Mouse (Mus musculus) limb, embryonic 13.5 days (tissue): ENCODE measurements around the gene Blcap. TPM values are rescaled to one million over a fixed set of nuclear protein-coding genes. Genes with fewer than 3 reads are reported as not detected.
"Not testable (repeated sequence)": the region's sequence is repeated elsewhere in the genome, so short reads cannot be mapped to it uniquely, and the experiment has no call there.

ENCODE experiments used
- ATAC-seq: fragments of 200-750 bp; cut with Nextera tagmentation; 2 replicates; pipeline ENCODE4 v1.8.0; 2017; ENCODE audit warnings: low read depth, moderate number of reproducible peaks, moderate TSS enrichment; ENCODE audit not compliant: low FRiP score
- H3K27ac ChIP-seq: fragments of 300-500 bp; sonication (generic); 2 replicates; pipeline ENCODE4 v1.5.1; 2015; ENCODE audit warnings: inconsistent platforms, mild to moderate bottlenecking, moderate library complexity
- H3K27me3 ChIP-seq: fragments of 300-500 bp; sonication (generic); 2 replicates; pipeline ENCODE4 v1.6.1; 2015; ENCODE audit warnings: mild to moderate bottlenecking, inconsistent platforms
- H3K36me3 ChIP-seq: fragments of 300-500 bp; sonication (generic); 2 replicates; pipeline ENCODE4 v1.6.1; 2015; ENCODE audit warnings: inconsistent platforms, mild to moderate bottlenecking, moderate library complexity
- H3K4me1 ChIP-seq: fragments of 300-500 bp; sonication (generic); 2 replicates; pipeline ENCODE4 v1.6.1; 2015; ENCODE audit warnings: inconsistent platforms
- H3K4me2 ChIP-seq: fragments of 300-500 bp; sonication (generic); replicated peaks from 2 replicates; pipeline ENCODE4 v1.6.1; 2015; ENCODE audit warnings: inconsistent platforms, mild to moderate bottlenecking, moderate library complexity
- H3K4me3 ChIP-seq: fragments of 300-500 bp; sonication (generic); 2 replicates; pipeline ENCODE4 v1.5.1; 2015; ENCODE audit warnings: moderate library complexity, mild to moderate bottlenecking, inconsistent platforms
- H3K9ac ChIP-seq: fragments of 300-500 bp; sonication (generic); 2 replicates; pipeline ENCODE4 v1.6.1; 2015; ENCODE audit warnings: mild to moderate bottlenecking, inconsistent platforms
- H3K9me3 ChIP-seq: fragments of 300-500 bp; sonication (generic); 2 replicates; pipeline ENCODE4 v1.6.1; 2016; ENCODE audit warnings: inconsistent platforms
- WGBS: fragments of 180-500 bp; shearing (Covaris S2); methylation state at CpG from one replicate; pipeline ENCODE4 v1.1.7; 2015; 5-methylcytosine and 5-hydroxymethylcytosine counted together
- polyA plus RNA-seq: library from polyadenylated mRNA; unstranded; fragments of >200 nt; fragmentation: Nextera tagmentation; extraction: Ambion mirVana; gene quantifications from 2 replicates; pipeline ENCODE4 v1.2.1, GENCODE M21; 2015

Gene Blcap
- polyA plus RNA-seq = 71.0 and 71.6 TPM in 2 replicates

DNA sequence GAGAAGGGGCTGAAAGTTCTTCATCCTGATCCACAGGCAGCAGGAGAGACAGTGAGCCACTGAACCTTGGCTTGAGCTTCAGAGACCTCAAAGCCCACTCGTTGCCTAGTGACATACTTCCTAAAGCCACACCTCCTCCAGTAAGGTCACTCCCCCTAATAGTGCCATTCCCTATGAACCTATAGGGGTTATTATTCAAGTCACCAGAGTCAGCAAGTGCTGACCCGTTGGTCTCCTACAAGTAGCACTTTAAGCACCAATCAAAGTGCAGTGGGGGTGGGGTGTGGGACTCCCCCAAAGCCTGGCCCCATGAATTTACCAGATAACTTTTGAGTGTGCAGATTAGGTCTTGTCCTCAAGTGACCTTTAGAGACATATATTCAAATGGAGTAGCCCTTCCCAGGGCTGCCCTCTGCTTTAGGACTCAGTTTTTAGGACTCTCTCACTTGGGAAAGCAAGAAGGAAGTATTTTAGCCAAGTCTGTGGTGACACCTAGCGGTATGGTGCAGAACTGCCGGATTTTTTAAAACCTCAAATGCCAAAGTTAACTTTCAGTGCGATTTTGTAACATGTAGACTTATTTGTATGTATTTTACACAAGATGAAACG, at the start of gene Blcap:
TSS of gene Blcap (minus strand) at position 51 of the 609 bp plus-strand sequence.
- Histone ChIP-seq H3K4me1 (peaks cover 13% of the 10 kb centered on the region), H3K4me3 (no peak within 1 kb of the TSS), H3K36me3 (no peaks in the 10 kb centered on the region), H3K27me3 (no peaks in the 10 kb centered on the region), H3K27ac (no peak within 1 kb of the TSS), H3K9me3 (no peaks in the 10 kb centered on the region), H3K4me2 (no peak within 1 kb of the TSS), H3K9ac (peak within 1 kb of the TSS; percentile 19; the same call in 1 of the 2 replicates)
- peak; percentile 44; the same call in 1 of the 2 replicates for ATAC-seq
- 5% methylated on average over 6 of the region's 6 CpGs for WGBS

DNA sequence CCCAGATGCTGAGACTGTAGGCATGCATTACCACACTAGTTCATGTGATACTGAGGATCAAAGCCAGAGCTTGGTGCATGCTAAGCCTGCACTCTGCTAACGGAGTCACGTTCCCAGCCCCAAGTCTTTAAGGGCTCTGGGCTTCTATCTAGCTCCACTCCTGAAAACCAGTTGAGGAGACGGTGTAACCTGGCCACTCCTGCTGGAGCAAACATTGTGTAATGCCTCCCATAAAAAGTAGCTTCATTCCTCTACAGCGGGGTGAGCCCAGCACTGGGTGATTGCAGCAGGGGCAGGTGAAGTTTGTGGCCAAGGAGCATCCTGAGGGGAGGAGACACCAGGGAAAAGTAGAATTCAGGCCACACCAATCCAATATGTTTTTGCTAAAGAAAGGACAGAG, 47.3 kb upstream of the Blcap start:
- 77% methylated on average over 4 of the region's 4 CpGs for WGBS
- no peak overlapping the region for H3K4me3 ChIP-seq
- no peak for ATAC-seq

DNA sequence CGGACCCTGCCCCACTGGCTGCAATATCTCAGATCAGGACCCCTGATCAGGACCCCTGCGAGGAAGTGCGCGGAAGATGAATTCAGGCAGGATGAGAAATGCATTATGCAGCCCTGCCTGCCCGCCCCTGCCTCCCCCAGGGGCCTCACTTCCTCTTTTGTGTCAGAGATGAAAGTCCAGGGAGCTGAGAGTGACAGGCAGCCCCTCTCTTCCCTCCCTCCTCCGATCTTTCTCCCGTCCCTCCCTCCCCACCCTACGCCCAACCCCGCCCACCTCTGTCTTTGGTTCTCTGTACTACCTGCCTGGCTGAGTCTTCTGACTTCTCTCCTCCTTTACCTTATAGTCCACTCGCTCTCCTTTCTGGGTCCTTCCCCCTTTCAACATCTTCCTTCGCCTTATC, 42.9 kb upstream of the Blcap start:
- no peaks in the 10 kb centered on the region for H3K36me3 ChIP-seq
- WGBS = 15% methylated on average over 11 of the region's 11 CpGs
- no peak overlapping the region for H3K9ac ChIP-seq
- H3K4me3 ChIP-seq = no peak overlapping the region
- peaks cover 11% of the 10 kb centered on the region for H3K27me3 ChIP-seq
- ATAC-seq = no peak
- H3K9me3 ChIP-seq = no peaks in the 10 kb centered on the region
- H3K4me2 ChIP-seq = no peak overlapping the region
- no peaks in the 10 kb centered on the region for H3K4me1 ChIP-seq
- H3K27ac ChIP-seq = no peak overlapping the region

More for the DNA sequence above, 47.3 kb upstream of the Blcap start:
- Histone ChIP-seq H3K9ac (no peak overlapping the region), H3K4me1 (no peaks in the 10 kb centered on the region), H3K27ac (no peak overlapping the region), H3K27me3 (peaks cover 7% of the 10 kb centered on the region), H3K36me3 (no peaks in the 10 kb centered on the region), H3K9me3 (no peaks in the 10 kb centered on the region), H3K4me2 (no peak overlapping the region)

DNA sequence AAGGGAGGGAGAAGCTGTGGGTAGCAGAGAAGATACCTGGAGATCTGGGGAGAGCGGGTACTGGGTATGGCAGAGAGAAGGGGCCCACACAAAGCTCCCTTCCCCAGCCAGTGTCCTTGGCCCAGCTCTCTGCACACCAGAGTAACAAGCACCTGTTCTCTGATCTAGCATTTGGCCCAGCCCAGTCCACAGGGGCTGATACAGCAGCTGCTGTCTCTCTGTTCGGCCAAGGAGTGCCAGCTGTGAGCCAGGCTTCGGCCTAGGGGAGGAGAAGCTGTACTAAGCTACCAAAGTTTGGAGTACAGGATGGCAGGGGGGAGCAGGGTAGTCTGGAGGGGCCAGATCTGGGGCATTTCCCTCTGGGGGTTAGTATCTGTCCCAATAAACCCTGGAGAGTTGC, 40.7 kb upstream of the Blcap start:
- 59% methylated on average over 3 of the region's 3 CpGs for WGBS
- Histone ChIP-seq H3K27me3 (peaks cover 11% of the 10 kb centered on the region), H3K36me3 (no peaks in the 10 kb centered on the region), H3K9me3 (no peaks in the 10 kb centered on the region), H3K27ac (no peak overlapping the region), H3K4me3 (no peak overlapping the region), H3K9ac (no peak overlapping the region), H3K4me2 (no peak overlapping the region), H3K4me1 (peaks cover 7% of the 10 kb centered on the region)
- no peak for ATAC-seq

DNA sequence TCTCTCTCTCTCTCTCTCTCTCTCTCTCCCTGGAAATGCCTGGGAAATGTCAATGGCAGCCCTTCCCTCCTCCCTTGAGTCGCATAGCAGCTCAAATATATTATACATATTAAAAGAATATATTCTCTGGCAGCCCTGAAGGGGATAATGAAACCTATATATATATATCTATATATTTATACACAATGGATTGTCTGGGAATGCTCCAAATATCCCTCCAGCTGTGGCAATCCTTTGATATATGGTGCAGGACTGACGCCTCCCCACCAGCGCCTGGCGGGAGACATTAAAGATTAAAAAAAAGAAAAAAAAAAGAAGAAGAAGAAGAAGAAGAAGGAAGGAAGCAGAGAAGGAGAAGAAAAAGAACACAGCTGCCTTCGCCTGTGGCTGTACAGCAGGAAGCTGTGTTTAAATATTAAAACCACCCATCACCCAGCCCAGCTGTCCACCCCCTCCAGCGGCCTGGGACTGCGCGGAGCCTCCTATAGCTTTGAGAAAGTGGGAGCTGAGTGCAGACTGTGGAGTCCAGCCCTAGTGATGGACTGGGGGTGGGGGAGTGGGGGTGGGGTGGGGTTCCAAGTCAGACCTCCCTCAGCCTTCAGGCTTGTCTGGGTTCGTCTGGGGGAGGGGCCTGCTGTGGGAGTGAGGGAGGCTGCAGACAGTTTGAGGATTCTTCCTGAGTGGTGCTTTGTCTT, 36.6 kb upstream of the Blcap start:
- Histone ChIP-seq H3K27me3 (peaks cover 14% of the 10 kb centered on the region), H3K9me3 (no peaks in the 10 kb centered on the region), H3K27ac (no peak overlapping the region), H3K4me3 (no peak overlapping the region), H3K4me2 (no peak overlapping the region), H3K9ac (no peak overlapping the region), H3K4me1 (peaks cover 11% of the 10 kb centered on the region), H3K36me3 (no peaks in the 10 kb centered on the region)
- ATAC-seq = peak; percentile 51; the same call in 1 of the 2 replicates
- WGBS = 44% methylated on average over 9 of the region's 9 CpGs

DNA sequence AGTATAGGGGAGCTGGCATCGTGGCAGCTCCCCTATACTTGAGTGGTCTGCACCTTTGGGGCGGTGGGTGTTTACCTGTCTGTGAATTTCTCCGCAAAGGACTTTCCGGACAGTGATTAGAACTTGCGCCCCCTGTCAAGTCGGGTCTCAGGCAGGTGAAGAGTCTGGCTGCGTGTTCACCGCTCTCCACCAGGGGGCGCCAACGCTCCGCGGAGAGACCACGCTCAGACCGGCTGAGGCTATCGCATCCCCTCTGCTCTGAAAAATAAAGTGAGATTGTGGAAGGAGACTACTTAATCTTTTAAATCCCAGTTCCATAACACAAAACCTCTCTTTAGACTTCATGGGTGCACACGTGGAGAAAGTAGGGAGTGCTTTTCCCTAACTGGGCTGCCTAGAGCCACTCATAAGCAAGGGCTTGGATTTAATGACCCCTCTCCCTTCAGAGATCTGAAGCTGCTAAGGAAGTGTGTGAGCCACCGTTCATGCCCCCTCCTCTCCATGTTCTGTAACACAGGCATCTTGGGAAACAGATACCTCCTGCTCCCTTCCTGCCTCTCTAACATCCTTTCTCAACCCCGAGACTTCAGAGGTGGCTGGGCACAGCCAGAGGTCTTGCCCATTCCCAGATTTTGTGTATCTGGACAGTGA, 34.1 kb upstream of the Blcap start:
- no peaks in the 10 kb centered on the region for H3K9me3 ChIP-seq
- 5% methylated on average over 18 of the region's 18 CpGs for WGBS
- no peak overlapping the region for H3K4me3 ChIP-seq
- peaks cover 11% of the 10 kb centered on the region for H3K4me1 ChIP-seq
- H3K36me3 ChIP-seq = no peaks in the 10 kb centered on the region
- H3K27ac ChIP-seq = no peak overlapping the region
- 0 out of 2 replicates have a peak, but pooled peaks have one; percentile 42 for ATAC-seq
- peaks cover 14% of the 10 kb centered on the region for H3K27me3 ChIP-seq
- no peak overlapping the region for H3K4me2 ChIP-seq
- no peak overlapping the region for H3K9ac ChIP-seq

DNA sequence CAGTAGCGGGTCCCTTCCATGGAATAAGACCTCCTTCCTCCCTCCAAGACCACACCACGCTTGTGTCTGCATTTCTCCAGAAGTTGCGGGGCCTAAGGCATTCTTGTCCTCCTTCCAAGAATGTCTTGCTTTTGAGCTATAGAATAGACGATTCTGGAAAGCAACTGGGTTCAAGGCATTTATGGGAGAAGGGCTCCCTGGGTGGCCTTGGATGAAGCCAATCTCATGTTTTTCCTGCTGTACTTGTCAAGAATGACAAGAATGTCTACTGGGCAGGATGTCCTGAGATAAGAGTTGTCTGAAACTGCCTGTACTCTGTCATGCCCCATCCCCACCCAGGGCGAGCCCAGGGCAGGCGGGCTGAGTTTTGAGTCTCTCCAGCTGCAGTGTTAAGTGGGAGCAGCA, 30.4 kb upstream of the Blcap start:
- H3K4me1 ChIP-seq = 0 out of 2 replicates have a peak, but pooled peaks cover 4% of the 10 kb centered on the region
- H3K27ac ChIP-seq = no peak overlapping the region
- no peaks in the 10 kb centered on the region for H3K9me3 ChIP-seq
- H3K9ac ChIP-seq = no peak overlapping the region
- no peak overlapping the region for H3K4me2 ChIP-seq
- no peak overlapping the region for H3K4me3 ChIP-seq
- peaks cover 12% of the 10 kb centered on the region for H3K27me3 ChIP-seq
- ATAC-seq = no peak
- 73% methylated on average over 6 of the region's 6 CpGs for WGBS
- H3K36me3 ChIP-seq = no peaks in the 10 kb centered on the region

DNA sequence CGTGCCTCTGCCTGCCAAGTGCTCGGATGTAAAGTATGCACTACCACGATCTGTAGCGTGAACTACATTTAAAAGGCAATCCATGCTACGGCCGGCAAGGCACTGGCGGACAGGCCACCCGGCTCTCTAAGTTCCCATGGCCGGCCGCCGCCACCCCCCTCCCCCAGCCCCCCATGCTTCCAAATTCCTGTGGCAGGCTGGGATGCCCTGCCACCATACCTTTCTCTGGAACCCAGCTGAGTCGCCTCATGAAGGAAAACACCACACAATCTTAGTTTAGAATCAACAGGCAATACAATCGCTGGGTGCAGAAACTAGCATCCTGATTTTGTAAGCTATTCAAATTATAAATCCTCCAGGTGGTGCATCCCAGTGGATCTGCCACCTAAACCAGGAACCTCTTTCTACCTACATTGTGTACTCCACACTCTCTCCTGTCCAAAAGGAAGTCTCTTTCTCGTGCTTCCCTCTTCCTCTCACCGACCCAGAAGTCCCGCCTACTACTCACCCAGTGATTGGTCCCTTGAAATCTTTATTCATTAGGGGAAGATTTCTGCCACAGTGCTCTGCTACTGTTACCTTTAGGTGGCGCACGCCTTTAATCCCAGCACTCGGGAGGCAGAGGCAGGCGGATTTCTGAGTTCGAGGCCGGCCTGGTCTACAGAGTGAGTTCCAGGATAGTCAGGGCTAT, 25.9 kb upstream of the Blcap start:
- WGBS = 62% methylated on average over 22 of the region's 22 CpGs
- peak overlapping the region; percentile 19; the same call in 1 of the 2 replicates for H3K4me2 ChIP-seq
- peak overlapping the region; percentile 7; the same call in 1 of the 2 replicates for H3K4me3 ChIP-seq
- no peak overlapping the region for H3K9ac ChIP-seq
- no peaks in the 10 kb centered on the region for H3K27me3 ChIP-seq
- no peaks in the 10 kb centered on the region for H3K4me1 ChIP-seq
- no peak for ATAC-seq
- no peaks in the 10 kb centered on the region for H3K36me3 ChIP-seq
- no peaks in the 10 kb centered on the region for H3K9me3 ChIP-seq
- H3K27ac ChIP-seq = no peak overlapping the region

DNA sequence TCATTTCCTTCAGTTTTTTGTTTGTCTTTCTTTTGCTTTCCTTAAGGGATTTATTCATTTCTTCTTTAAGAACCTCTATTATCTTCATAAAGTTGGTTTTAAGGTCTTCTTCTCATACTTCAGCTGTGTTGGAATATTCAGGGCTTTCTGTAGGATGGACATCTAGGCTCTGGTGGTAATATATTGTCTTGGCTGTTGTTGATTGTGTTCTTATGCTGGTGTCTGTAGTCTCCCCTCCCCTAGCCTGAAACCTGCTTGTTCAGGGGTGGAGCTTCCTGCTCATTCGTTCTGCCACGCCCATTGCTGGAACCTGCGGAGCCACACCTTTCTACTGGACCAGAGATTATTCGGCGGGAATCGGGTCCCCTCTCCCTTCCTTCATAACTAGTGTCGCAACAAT, 14.3 kb upstream of the Blcap start:
- not testable (repeated sequence) for H3K27ac ChIP-seq, H3K9me3 ChIP-seq, H3K36me3 ChIP-seq, H3K9ac ChIP-seq, H3K4me1 ChIP-seq, H3K27me3 ChIP-seq, H3K4me2 ChIP-seq, ATAC-seq, H3K4me3 ChIP-seq
- WGBS = 25% methylated on average over 7 of the region's 7 CpGs

DNA sequence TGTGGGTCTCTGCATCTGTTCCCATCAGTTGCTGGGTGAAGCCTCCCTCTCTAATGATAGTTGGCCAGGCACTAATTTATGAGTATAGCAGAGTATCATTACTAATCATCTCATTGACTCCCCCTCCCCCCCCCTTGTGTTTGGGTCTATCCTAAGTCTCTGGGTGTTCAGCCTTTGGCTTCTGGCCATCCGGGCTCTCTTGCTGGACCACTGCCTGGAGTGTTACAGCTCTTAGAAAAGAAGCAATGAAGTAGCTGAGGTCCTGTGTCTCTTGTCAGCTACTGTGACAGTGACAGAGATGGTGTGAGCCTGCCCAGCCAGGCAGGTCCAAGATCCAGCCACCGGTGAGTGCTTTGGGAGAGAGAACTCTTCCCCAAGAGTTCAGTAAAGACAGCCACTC, 1.7 kb upstream of the Blcap start:
- H3K4me1 ChIP-seq = 0 out of 2 replicates have a peak, but pooled peaks cover 4% of the 10 kb centered on the region
- no peak for ATAC-seq
- no peaks in the 10 kb centered on the region for H3K36me3 ChIP-seq
- H3K4me2 ChIP-seq = no peak overlapping the region
- H3K4me3 ChIP-seq = no peak overlapping the region
- no peaks in the 10 kb centered on the region for H3K27me3 ChIP-seq
- H3K27ac ChIP-seq = no peak overlapping the region
- no peaks in the 10 kb centered on the region for H3K9me3 ChIP-seq
- 74% methylated on average over 2 of the region's 2 CpGs for whole genome bisulfite sequencing
- H3K9ac ChIP-seq = no peak overlapping the region

DNA sequence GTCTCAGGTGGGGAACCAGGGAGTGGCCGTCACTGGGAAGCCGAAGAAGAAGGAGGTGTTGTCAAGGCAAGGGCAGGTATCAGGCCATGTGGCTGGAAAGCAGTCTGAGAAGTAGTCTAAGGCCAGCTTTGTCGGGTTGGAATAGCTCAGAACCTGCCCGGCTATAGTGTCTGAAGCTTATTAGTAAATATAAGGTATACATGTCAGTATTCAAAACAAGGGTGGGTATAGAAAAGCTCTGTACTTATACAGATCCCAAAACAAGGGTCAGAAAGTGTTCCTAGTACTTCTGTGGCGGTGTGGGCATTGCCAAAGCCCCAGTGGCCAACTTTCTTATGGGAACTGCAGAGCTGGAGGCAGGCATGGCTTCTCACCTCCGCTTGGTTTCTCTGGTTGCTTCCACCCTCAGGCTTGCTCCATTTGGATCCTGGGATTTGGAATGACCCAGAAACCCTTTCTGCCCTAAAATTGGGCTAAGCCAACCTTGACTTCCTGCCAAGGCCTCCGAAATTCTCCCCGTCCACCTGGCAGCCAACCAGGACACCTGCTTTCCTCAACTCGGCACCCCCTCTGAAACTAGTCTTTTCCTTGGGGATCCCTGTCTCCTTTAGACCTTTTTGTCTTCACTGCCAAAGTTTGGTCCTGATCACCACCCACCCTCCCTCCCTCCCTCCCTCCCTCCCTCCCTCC, 1.1 kb downstream of the Blcap start:
- Histone ChIP-seq H3K9ac (no peak overlapping the region), H3K4me1 (peaks cover 19% of the 10 kb centered on the region), H3K27me3 (no peaks in the 10 kb centered on the region), H3K27ac (no peak overlapping the region), H3K4me2 (no peak overlapping the region), H3K36me3 (no peaks in the 10 kb centered on the region), H3K9me3 (no peaks in the 10 kb centered on the region), H3K4me3 (no peak overlapping the region)
- 62% methylated on average over 9 of the region's 9 CpGs for whole genome bisulfite sequencing
- no peak for ATAC-seq
